Mouse (Mus musculus): ENCODE data around the gene Mettl21a. TPM values are rescaled to one million over a fixed set of nuclear protein-coding genes. Genes with fewer than 3 reads are reported as not detected.
"Not testable (repeated sequence)": the region's sequence is repeated elsewhere in the genome, so short reads cannot be mapped to it uniquely, and the experiment has no call there.

The Mettl21a gene
- total RNA-seq (2021) = 1 to 10 TPM; 6.4 to 8.4 TPM
- long read RNA-seq, experiment 1, transcript Mettl21a-202 (4 exons, 2,030 nt) = major isoform, 10 of 11 reads
- long read RNA-seq, experiment 1, partial matches to known transcripts = 0 of 11 reads
- long read RNA-seq, experiment 1, other reads (novel, unspliced or antisense) = 0 of 11 reads
- long read RNA-seq, experiment 2, transcript Mettl21a-202 (4 exons, 2,030 nt) = major isoform, 9 of 11 reads
- long read RNA-seq, experiment 2, partial matches to known transcripts = 0 of 11 reads
- long read RNA-seq, experiment 2, other reads (novel, unspliced or antisense) = 0 of 11 reads

DNA sequence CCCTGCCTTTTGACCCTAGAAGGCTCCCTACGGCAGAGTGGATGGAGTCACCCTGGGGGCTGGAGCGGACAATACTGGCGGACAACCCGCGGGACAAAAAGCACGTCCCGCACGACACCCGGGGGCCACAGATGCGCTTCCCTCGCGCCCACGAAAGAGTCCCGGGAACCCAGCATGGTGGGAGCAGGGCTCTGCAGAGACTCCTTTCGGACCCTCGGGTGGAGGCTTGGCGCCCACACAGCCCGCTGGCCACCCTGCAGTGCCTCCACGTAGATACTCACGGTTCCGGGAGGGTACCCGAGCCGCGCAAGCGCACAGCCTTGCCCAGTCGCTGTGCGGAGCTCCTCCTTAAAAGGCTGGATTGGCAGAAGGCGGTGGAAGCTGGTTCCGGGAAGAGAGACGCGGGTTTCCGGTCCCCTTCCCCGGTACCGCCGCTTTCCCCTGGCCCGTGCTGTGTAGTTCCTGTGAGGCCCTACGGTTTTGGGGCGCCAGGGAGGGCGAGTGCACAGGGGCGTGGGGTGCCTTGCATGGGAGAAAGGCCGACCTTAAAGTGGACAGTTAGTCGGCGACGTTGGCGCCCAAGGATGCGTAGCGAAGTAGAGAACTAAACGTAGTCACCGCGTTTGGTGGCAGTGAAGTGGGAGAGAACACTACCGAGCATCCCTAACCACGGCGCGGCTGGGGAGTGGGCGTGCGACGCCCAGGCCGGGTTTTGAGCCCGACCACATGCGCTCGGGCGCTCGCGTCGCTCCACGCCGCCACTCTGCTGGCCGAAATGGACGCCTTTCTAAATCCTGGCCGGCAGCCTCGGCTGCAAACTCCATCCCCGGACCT, at the start of gene Mettl21a:
Gene Mettl21a (minus strand): TSS at position 362 of the 834 bp plus-strand sequence.
- DNase-seq = peak; percentile 91 to 92
- intact Hi-C loops (cut with DNase I) = loop anchor here (1.0 to 10.0 kb wide), 6 partner anchors 75 to 952 kb away; partner anchors contain the start of genes Ccnyl1 and Creb1

- DNase-seq = no peak
- intact Hi-C loops (cut with DNase I) = loop anchor here (5.0 kb wide), 1 partner anchor 33 kb away; the partner anchor contains the start of gene Ccnyl1
Observed at GRCm38 (mm10) chr1:64658876-64659275, 41.8 kb upstream of the Mettl21a start.

DNA sequence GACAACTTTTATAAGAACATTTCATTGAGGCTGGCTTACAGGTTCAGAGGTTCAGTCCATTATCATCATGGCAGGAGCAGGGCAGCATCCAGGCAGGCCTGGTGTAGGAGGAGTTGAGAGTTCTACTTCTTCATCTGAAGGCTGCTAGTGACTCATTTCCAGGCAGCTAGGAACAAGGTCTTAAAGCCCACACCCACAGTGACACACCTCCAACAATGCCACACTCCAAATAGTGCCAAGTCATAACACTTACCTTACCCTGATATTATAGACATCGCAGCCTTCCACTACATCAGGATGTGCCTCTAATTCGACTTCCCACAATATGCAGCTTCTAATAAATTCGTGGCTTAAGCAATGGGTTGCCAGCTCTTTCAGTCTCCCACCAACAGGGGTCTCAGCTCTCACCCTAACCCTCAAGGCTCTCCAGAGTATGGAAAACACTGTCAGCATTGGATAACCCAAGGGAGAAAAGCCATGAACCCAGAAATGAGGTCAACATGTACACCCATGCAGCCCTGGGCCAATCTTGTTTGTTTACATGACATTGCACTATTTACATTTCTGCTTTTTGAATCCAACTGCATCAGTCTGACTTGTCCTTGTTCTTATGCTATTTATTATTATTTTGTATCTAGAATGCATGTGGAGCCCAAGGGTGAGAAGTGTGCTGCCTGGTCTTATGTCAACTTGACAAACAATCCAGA, 39.5 kb upstream of the Mettl21a start:
- intact Hi-C loops (cut with DNase I) = loop anchor here (5.0 kb wide), 1 partner anchor 36 kb away; the partner anchor contains the start of gene Ccnyl1
- no peak for DNase-seq

- no peak for DNase-seq
- intact Hi-C loops (cut with DNase I) = loop anchor here (5.0 kb wide), 1 partner anchor 37 kb away; the partner anchor contains the start of gene Ccnyl1
Observed at GRCm38 (mm10) chr1:64655415-64655814, 38.4 kb upstream of the Mettl21a start.

DNA sequence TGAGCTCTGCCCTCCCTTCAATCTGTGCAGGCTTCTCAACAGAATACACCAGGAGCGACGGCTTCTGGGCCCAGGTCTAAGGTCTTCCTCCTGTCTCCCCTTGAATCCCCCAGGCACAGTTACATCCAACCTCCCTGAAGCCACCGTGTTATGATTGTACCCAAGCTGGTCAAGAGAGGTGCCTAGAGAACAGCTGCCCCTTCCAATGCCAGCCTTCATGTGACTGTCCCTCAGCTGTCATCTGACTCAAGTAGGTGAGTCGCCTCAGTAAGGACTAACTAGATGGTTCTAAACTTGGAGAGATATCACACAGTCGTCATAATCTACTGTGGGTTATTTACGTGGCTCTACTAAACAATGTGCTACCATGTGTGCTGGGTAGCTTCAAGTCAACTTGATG, 36.7 kb upstream of the Mettl21a start:
- DNase-seq = no peak
- intact Hi-C loops (cut with DNase I) = no loop called here

DNA sequence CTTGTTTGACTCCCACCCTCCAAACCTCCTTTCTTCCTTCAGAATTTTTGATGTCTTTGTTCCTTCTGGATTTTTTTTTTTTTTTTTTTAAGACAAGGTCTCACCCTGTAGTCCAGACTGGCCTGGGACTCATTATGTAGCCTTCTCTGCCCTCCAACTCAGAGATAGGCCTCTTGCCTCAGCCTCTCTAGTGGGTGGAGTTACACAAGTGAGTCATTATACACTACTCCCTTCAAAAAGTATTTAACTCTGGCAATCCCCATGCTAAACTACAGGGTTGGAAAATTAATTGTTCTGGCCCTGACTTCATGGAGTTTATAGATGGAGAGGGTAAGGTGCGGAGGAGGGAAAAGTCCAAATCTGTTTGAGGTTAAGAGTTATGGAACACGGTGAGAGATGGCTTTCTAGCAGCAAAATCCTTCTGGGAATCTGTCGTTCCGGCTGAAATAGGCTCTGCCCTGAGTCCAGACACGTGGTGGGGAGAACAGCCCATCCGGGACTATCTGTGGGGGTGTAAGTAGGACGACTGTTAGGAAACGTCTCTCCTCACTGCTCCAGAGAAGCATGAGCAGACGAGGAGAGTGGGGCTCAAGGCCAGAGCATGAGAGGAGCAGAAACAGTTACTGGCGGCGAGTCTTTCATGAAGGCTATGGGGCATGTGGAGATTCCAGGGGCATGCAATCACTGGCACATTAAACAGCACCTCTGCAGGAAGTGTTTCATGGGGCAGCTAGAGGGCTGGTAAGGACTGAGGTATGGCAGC, 32.5 kb upstream of the Mettl21a start:
- intact Hi-C loops (cut with DNase I) = no loop called here
- peak in 1 of 2 experiments; percentile 7 for DNase-seq

GRCm38 (mm10) chr1:64644513-64644912, 27.5 kb upstream of the Mettl21a start:
- intact Hi-C loops (cut with DNase I) = no loop called here
- DNase-seq = no peak

DNA sequence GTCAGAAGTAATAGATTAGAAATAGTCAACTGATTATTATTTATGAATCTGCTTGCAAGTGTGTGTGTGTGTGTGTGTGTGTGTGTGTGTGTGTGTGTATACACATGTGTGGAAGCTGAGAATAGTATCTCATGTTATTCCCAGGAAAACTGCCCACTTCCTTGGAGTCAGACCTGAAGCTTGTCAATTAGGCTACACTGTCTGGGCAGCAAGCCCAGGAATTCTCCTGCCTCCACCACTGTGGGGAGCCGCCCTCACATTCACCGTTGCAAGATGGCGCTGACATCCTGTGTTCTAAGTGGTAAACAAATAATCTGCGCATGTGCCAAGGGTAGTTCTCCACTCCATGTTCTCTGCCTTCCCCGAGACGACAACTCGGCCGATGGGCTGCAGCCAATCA, 25.5 kb upstream of the Mettl21a start:
- intact Hi-C loops (cut with DNase I); DNase-seq: not testable (repeated sequence)

DNA sequence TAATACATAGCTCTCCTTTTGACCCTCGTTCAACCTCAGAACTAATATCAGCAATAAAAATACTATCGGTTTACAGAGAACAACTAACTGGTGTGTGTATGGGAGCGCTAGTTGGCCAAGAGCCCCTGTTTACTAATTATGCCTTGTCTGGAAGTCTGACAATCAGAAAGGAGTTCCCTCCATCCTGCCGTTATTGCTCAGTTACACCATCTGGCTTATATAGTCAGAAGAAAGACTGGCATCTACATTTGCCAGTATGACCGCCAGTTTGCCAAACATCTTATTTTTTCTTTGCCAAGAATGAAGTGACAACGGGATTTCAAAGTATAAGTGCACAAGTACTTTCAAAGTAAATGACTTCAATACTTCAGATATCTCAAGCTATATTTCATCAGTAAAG, 24.0 kb upstream of the Mettl21a start:
- DNase-seq = no peak
- intact Hi-C loops (cut with DNase I) = no loop called here

DNA sequence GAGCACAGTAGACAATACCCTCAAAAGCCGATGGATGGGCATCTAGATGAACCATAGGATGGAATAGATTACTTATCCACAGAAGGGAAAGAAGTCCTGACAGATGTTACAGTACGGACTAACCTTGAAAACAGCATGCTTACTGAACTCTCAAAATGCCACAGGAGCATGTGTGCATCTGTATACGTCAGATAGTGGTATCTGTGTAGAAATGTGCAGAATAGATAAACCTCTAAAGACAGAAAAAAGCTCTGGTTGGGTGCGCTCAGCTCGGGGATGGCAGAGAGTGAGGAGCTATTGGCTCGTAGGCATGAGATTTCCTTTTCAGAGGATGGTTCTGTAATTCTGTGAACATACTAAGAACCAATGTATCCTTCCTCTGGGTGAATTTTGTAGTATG, 22.2 kb upstream of the Mettl21a start:
- no peak for DNase-seq
- intact Hi-C loops (cut with DNase I) = no loop called here

DNA sequence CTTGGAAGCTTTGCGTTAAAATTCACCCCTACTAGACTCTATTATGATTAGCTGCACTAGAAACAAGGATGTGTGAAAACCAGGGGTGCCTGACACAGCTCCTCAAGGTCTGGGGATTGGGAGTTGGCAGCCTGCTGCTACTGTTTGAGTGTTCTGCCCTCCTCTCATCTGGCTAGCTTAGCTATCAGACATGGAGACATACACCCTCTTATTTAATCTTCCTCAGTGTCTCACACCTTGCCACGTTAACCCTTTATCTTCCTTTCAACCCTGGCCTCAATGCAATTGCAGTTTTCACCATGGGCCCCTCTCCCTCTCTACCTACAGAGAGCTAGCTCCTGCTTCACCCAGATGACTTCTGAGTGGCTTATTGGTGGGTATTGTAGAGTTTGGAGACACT, 18.6 kb upstream of the Mettl21a start:
- no peak for DNase-seq
- intact Hi-C loops (cut with DNase I) = no loop called here

DNA sequence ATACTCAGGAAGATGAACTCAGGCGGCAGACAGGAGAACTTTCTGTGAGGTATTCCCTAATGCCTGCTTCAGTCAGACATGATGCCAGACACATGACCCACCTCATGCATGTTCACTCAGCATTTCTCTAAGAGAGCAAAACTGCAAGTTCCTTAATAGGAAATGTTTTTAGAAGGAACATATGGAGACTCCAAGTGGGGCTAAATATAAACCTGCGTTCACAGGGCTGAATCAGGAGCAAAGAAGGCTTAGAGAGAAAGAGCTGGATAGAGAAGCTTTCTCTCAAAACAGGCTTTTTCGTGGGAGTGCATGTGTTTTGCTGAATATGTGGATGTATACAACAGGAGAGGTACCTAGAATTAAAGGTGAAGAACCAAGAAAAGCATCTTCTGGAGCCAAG, 16.2 kb upstream of the Mettl21a start:
- no peak for DNase-seq
- intact Hi-C loops (cut with DNase I) = no loop called here

DNA sequence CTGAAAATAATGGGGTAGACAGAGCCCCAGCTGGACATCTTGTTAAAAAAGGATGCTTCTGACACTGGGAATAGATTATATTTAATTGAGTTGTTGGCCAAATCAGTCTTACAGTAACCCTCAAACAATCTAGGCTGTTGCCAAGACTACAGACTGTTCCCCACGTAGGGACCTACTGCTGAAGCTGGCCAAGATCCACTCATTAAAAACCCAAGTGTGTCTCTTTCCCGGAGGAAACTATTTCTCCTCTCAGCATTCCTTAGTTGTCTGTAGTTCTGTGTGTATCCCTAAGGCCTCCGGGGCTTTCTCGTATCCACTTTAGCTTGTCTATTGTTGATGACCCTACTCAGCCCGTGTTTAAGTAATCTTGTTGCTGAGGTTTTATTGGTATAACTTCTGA, 14.5 kb upstream of the Mettl21a start:
- intact Hi-C loops (cut with DNase I) = no loop called here
- no peak for DNase-seq

DNA sequence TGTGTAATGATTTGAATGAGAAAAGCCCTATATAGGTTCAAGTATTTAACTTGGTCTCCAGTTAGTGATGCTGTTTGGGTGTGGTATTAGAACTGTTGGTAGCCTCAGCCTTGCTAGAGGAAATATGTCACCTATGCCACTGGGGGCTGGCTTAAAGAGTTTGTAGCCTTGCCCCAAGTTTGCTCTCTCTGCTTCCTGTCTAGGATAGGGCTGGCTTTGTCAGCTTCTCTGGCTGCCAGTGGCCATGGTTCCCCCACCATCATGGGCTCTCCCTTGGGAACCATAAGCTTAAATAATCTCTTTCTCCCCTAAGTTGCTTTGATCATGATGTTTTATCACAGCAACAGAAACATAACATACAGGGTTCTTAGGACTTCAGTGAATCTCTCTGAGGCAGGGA, 8.2 kb upstream of the Mettl21a start:
- intact Hi-C loops (cut with DNase I) = no loop called here

DNA sequence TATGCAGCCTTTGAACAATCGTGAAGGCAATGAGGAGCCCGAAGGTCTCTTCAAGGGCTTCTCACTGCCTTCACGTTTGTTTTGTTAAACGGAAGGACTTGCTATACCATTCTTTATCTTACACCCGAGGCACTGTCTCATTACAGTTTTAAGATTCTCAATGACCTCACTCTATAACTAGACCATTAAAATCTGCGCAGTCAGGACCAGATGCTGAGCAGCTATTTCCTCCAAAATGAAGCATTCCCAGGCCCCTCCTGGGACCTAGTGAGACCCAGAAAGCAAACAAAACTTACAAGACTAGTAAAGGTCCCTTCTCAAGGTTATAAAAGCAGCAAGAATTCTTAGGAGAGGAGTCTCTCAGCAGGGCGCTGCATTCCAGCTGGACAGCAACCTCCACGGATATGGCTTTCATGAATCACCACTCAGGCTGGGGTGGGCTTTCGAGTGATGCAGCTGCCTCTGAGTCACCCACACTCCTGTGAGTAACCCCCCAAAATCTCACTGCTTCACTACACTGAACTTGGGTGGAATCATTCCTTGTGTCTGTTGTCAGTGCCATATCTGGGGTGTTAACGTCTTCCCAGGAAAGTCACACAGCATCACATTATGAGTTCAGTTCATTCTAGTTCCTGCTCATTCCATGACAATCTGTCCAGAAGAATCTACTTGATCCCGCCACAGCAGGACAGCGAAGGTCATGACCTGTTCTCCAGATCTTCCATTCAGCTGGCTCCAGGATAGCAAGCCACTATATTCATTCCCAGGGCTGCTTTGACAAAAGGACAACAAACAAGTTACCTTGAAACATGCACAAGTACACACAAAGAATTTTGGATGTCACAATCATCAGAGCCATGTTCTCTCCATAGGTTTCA, 6.8 kb upstream of the Mettl21a start:
- DNase-seq = no peak
- intact Hi-C loops (cut with DNase I) = no loop called here

More for the DNA sequence above, 8.2 kb upstream of the Mettl21a start:
- DNase-seq = no peak

DNA sequence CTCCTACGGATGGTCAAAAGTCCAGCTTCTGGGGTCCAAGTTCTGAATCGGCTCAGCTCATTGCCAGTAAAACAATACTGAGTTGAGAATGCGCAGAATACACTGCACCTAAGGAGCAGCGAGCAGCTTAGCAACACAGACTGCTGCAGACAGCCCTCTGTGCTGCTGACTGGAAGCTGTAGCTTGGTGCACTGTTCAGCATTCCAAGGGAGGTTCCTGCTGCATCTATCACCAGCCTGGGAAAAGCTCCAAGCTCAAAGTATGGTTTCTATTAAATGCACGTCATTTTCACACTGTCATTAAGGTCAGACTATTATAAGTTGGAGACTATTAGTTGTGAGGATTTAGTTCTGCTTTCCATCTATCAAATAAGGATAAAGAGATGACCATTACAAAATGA, 4.1 kb upstream of the Mettl21a start:
- intact Hi-C loops (cut with DNase I) = no loop called here
- DNase-seq = no peak

- DNase-seq = no peak
- intact Hi-C loops (cut with DNase I) = loop anchor here (2.0 to 10.0 kb wide), 6 partner anchors 74 to 953 kb away; partner anchors contain the start of genes Ccnyl1 and Creb1
Observed at GRCm38 (mm10) chr1:64618226-64618625, 1.2 kb upstream of the Mettl21a start.

GRCm38 (mm10) chr1:64617715-64617984, 608 bp upstream of the Mettl21a start:
- peak; percentile 91 to 93 for DNase-seq
- intact Hi-C loops (cut with DNase I) = loop anchor here (1.0 to 10.0 kb wide), 6 partner anchors 75 to 953 kb away; partner anchors contain the start of genes Ccnyl1 and Creb1

DNA sequence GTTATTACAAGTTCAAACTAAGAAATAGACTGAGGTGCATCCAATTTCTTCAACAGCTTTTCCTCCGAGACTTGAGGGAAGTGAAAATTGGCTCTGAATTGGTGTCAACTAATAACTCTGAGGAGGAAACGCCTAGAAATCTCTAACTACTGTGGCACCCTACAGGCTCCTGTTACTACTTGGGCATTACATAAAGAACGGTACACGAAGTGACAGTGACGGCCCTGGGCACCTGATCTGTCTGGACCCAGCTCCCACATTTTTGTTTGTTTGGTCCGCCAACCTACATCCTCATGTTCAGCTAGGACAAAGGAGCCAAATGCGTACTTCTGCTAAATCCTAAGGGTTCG, 536 bp downstream of the Mettl21a start:
- intact Hi-C loops (cut with DNase I) = loop anchor here (5.0 to 10.0 kb wide), 5 partner anchors 76 to 952 kb away; partner anchors contain the start of genes Ccnyl1 and Creb1
- DNase-seq = no peak
